Mouse (Mus musculus): ENCODE data around the gene Slc22a16. TPM values are rescaled to one million over a fixed set of nuclear protein-coding genes. Genes with fewer than 3 reads are reported as not detected.

Slc22a16 gene
- polyA plus RNA-seq, 2 experiments, result not detected

- no peak overlapping the region for H3K4me3 ChIP-seq (replicated peaks; ENCODE audit: low read length)
- no peak for TF ChIP-seq POLR2A (IDR thresholded peaks at IDR 0.05; ENCODE audit: borderline replicate concordance, extremely low read depth, insufficient read depth, insufficient read length)
- H3K9me3 ChIP-seq (ENCODE audit: control insufficient read depth, low read length), result no peaks in the 10 kb centered on the region
- no peak overlapping the region for H3K27ac ChIP-seq (replicated peaks; ENCODE audit: low read depth, low read length)
- no peak overlapping the region for H3K4me2 ChIP-seq (replicated peaks; ENCODE audit: low read depth, low read length, severe bottlenecking)
- H3K4me1 ChIP-seq (ENCODE audit: control insufficient read depth, insufficient read depth, low read length), result no peaks in the 10 kb centered on the region
- WGBS, result 88% methylated on average over 7 of the region's 7 CpGs
- ATAC-seq (ENCODE audit: low FRiP score, low read depth), result no peak
- DNase-seq (ENCODE audit: low spot score), result no peak
- H3K9ac ChIP-seq (ENCODE audit: low read depth, low read length, severe bottlenecking), result no peak overlapping the region
- no peaks in the 10 kb centered on the region for H3K36me3 ChIP-seq (ENCODE audit: control insufficient read depth, insufficient read depth, low read length)
- no peaks in the 10 kb centered on the region for H3K27me3 ChIP-seq (ENCODE audit: control insufficient read depth, insufficient read depth, low read length)
Observed at GRCm38 (mm10) chr10:40575912-40576634, 5.9 kb downstream of the Slc22a16 start.

GRCm38 (mm10) chr10:40583584-40584255, 13.6 kb downstream of the Slc22a16 start:
- TF ChIP-seq POLR2A (IDR thresholded peaks at IDR 0.05; ENCODE audit: borderline replicate concordance, extremely low read depth, insufficient read depth, insufficient read length), result no peak
- DNase-seq (ENCODE audit: low spot score) (no peak), ATAC-seq (ENCODE audit: low FRiP score, low read depth) (no peak)
- H3K4me3 ChIP-seq (replicated peaks; ENCODE audit: low read length), result no peak overlapping the region
- H3K4me1 ChIP-seq (ENCODE audit: control insufficient read depth, insufficient read depth, low read length), result no peaks in the 10 kb centered on the region
- no peaks in the 10 kb centered on the region for H3K36me3 ChIP-seq (ENCODE audit: control insufficient read depth, insufficient read depth, low read length)
- H3K9me3 ChIP-seq (ENCODE audit: control insufficient read depth, low read length), result no peaks in the 10 kb centered on the region
- no peaks in the 10 kb centered on the region for H3K27me3 ChIP-seq (ENCODE audit: control insufficient read depth, insufficient read depth, low read length)
- WGBS, result 77% methylated on average over 8 of the region's 8 CpGs
- H3K4me2 ChIP-seq (replicated peaks; ENCODE audit: low read depth, low read length, severe bottlenecking), result no peak overlapping the region
- no peak overlapping the region for H3K27ac ChIP-seq (replicated peaks; ENCODE audit: low read depth, low read length)
- no peak overlapping the region for H3K9ac ChIP-seq (ENCODE audit: low read depth, low read length, severe bottlenecking)

GRCm38 (mm10) chr10:40592186-40592585, 22.1 kb downstream of the Slc22a16 start:
- DNase-seq (ENCODE audit: low spot score), result no peak
- no peak overlapping the region for H3K4me2 ChIP-seq (replicated peaks; ENCODE audit: low read depth, low read length, severe bottlenecking)
- no peaks in the 10 kb centered on the region for H3K36me3 ChIP-seq (ENCODE audit: control insufficient read depth, insufficient read depth, low read length)
- no peaks in the 10 kb centered on the region for H3K4me1 ChIP-seq (ENCODE audit: control insufficient read depth, insufficient read depth, low read length)
- H3K27ac ChIP-seq (replicated peaks; ENCODE audit: low read depth, low read length), result no peak overlapping the region
- no peaks in the 10 kb centered on the region for H3K27me3 ChIP-seq (ENCODE audit: control insufficient read depth, insufficient read depth, low read length)
- 65% methylated on average over 7 of the region's 7 CpGs for WGBS
- no peak for ATAC-seq (ENCODE audit: low FRiP score, low read depth)
- no peak overlapping the region for H3K4me3 ChIP-seq (replicated peaks; ENCODE audit: low read length)
- no peaks in the 10 kb centered on the region for H3K9me3 ChIP-seq (ENCODE audit: control insufficient read depth, low read length)
- TF ChIP-seq POLR2A (IDR thresholded peaks at IDR 0.05; ENCODE audit: borderline replicate concordance, extremely low read depth, insufficient read depth, insufficient read length), result no peak
- H3K9ac ChIP-seq (ENCODE audit: low read depth, low read length, severe bottlenecking), result no peak overlapping the region

- Histone ChIP-seq H3K27ac (replicated peaks; ENCODE audit: low read depth, low read length) (no peak overlapping the region), H3K9ac (ENCODE audit: low read depth, low read length, severe bottlenecking) (no peak overlapping the region), H3K4me2 (replicated peaks; ENCODE audit: low read depth, low read length, severe bottlenecking) (no peak overlapping the region), H3K36me3 (ENCODE audit: control insufficient read depth, insufficient read depth, low read length) (no peaks in the 10 kb centered on the region), H3K4me1 (ENCODE audit: control insufficient read depth, insufficient read depth, low read length) (no peaks in the 10 kb centered on the region), H3K9me3 (ENCODE audit: control insufficient read depth, low read length) (no peaks in the 10 kb centered on the region), H3K27me3 (ENCODE audit: control insufficient read depth, insufficient read depth, low read length) (no peaks in the 10 kb centered on the region), H3K4me3 (replicated peaks; ENCODE audit: low read length) (no peak overlapping the region)
- WGBS, result 86% methylated on average over 3 of the region's 3 CpGs
- DNase-seq (ENCODE audit: low spot score), result no peak
- no peak for ATAC-seq (ENCODE audit: low FRiP score, low read depth)
- no peak for TF ChIP-seq POLR2A (IDR thresholded peaks at IDR 0.05; ENCODE audit: borderline replicate concordance, extremely low read depth, insufficient read depth, insufficient read length)
Observed at GRCm38 (mm10) chr10:40597177-40597576, 27.0 kb downstream of the Slc22a16 start.

- no peaks in the 10 kb centered on the region for H3K4me1 ChIP-seq (ENCODE audit: control insufficient read depth, insufficient read depth, low read length)
- ATAC-seq (ENCODE audit: low FRiP score, low read depth) (no peak), DNase-seq (ENCODE audit: low spot score) (no peak)
- no peak for TF ChIP-seq POLR2A (IDR thresholded peaks at IDR 0.05; ENCODE audit: borderline replicate concordance, extremely low read depth, insufficient read depth, insufficient read length)
- H3K27ac ChIP-seq (replicated peaks; ENCODE audit: low read depth, low read length), result no peak overlapping the region
- no peak overlapping the region for H3K9ac ChIP-seq (ENCODE audit: low read depth, low read length, severe bottlenecking)
- no peaks in the 10 kb centered on the region for H3K36me3 ChIP-seq (ENCODE audit: control insufficient read depth, insufficient read depth, low read length)
- 42% methylated on average over 6 of the region's 6 CpGs for WGBS
- no peaks in the 10 kb centered on the region for H3K27me3 ChIP-seq (ENCODE audit: control insufficient read depth, insufficient read depth, low read length)
- H3K9me3 ChIP-seq (ENCODE audit: control insufficient read depth, low read length), result no peaks in the 10 kb centered on the region
- no peak overlapping the region for H3K4me2 ChIP-seq (replicated peaks; ENCODE audit: low read depth, low read length, severe bottlenecking)
- no peak overlapping the region for H3K4me3 ChIP-seq (replicated peaks; ENCODE audit: low read length)
Observed at GRCm38 (mm10) chr10:40604706-40605394, 34.7 kb downstream of the Slc22a16 start.

All from limb, embryonic 14.5 days (tissue).